Mouse (Mus musculus) heart, postnatal 0 days (tissue): ENCODE results near the gene Ankrd39. TPM values are rescaled to one million over a fixed set of nuclear protein-coding genes. Genes with fewer than 3 reads are reported as not detected.

ENCODE experiments used
- ATAC-seq: fragments of 200-750 bp; cut with Nextera tagmentation; 2 replicates; pipeline ENCODE4 v1.8.0; 2017; ENCODE audit warnings: low read depth, moderate number of reproducible peaks, moderate library complexity; ENCODE audit not compliant: insufficient read depth
- DNase-seq: peaks from one replicate; pipeline ENCODE4 v3.0.0-alpha.2; 2016; ENCODE audit warnings: low spot score
- H3K27ac ChIP-seq: fragments of 300-500 bp; sonication (generic); 2 replicates; pipeline ENCODE4 v1.5.1; 2014; ENCODE audit warnings: low read depth, mild to moderate bottlenecking
- H3K27me3 ChIP-seq: fragments of 300-500 bp; sonication (generic); 2 replicates; pipeline ENCODE4 v1.6.1; 2014; ENCODE audit warnings: low read length, mixed read lengths; ENCODE audit not compliant: control insufficient read depth, insufficient read depth
- H3K36me3 ChIP-seq: fragments of 300-500 bp; sonication (generic); replicated peaks from 2 replicates; pipeline ENCODE4 v1.6.1; 2014; ENCODE audit warnings: low read length, mixed read lengths; ENCODE audit not compliant: control insufficient read depth, insufficient read depth
- H3K4me1 ChIP-seq: fragments of 300-500 bp; sonication (generic); 2 replicates; pipeline ENCODE4 v1.6.1; 2014; ENCODE audit warnings: antibody characterized with exemption; ENCODE audit not compliant: control insufficient read depth, insufficient read depth
- H3K4me2 ChIP-seq: fragments of 300-500 bp; sonication (generic); 2 replicates; pipeline ENCODE4 v1.6.1; 2014; ENCODE audit warnings: low read depth, mild to moderate bottlenecking, low read length, moderate library complexity
- H3K4me3 ChIP-seq: fragments of 300-500 bp; sonication (generic); 2 replicates; pipeline ENCODE4 v1.5.1; 2014; ENCODE audit warnings: low read depth, low read length
- H3K9ac ChIP-seq: fragments of 300-500 bp; sonication (generic); replicated peaks from 2 replicates; pipeline ENCODE4 v1.6.1; 2014; ENCODE audit warnings: low read depth, low read length, mixed read lengths
- H3K9me3 ChIP-seq: fragments of 300-500 bp; sonication (generic); replicated peaks from 2 replicates; pipeline ENCODE4 v1.6.1; 2016; ENCODE audit warnings: low read length; ENCODE audit not compliant: control insufficient read depth
- CTCF ChIP-seq: IDR thresholded peaks from 2 replicates; pipeline ENCODE4 v1.5.1; 2016; ENCODE audit warnings: antibody characterized with exemption, control low read depth, low read depth
- EP300 ChIP-seq: IDR thresholded peaks from 2 replicates; pipeline ENCODE4 v1.6.1; 2016; ENCODE audit warnings: antibody characterized with exemption, low read depth
- WGBS: fragments of 180-500 bp; shearing (Covaris S2); extraction: QIAGEN DNeasy Blood & Tissue Kit; methylation state at CpG from one replicate; pipeline ENCODE4 v1.1.7; 2014; 5-methylcytosine and 5-hydroxymethylcytosine counted together
- polyA plus RNA-seq: library from polyadenylated mRNA; unstranded; fragments of >200 nt; fragmentation: Nextera tagmentation; extraction: Ambion mirVana; gene quantifications from 2 replicates; pipeline ENCODE4 v1.2.1, GENCODE M21; 2015
- total RNA-seq: library from RNA; depleted of rRNA; stranded (reverse); fragments of >200 nt; gene quantifications from 2 replicates; pipeline ENCODE4 v1.2.3, GENCODE M21; 2014; ENCODE audit warnings: low replicate concordance

Gene Ankrd39
- total and polyA plus RNA-seq, 2 experiments from 2014 or later: 29.0 to 32.7 TPM

DNA sequence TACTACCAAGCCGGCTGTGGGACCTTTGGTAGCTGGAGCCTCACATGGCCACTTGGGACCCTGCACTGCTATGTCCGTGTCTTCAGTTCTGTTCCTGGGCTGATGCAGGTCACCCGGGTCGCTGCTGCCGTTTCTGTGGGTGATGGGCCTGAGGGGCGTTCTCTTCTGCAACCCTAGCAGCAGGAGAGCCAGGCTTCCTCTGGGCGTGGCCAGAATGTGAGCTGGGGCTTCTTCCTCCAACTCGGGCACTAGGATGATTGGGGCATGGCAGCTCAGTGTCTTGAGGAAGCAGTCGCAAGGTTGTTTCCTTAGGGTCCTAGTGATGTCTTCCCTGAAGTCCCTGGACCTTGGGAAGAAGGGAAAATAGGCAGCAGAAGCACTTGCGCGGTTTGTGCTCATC lies 27.6 kb downstream of the Ankrd39 start:
- ATAC-seq (no peak), DNase-seq (no peak)
- H3K9me3 ChIP-seq: no peaks in the 10 kb centered on the region
- H3K36me3 ChIP-seq: peaks cover 67% of the 10 kb centered on the region
- H3K27me3 ChIP-seq: no peaks in the 10 kb centered on the region
- H3K4me2 ChIP-seq: no peak overlapping the region
- H3K4me1 ChIP-seq: peaks cover 14% of the 10 kb centered on the region; the same call in 1 of the 2 replicates
- H3K9ac ChIP-seq: no peak overlapping the region
- no peak overlapping the region for H3K4me3 ChIP-seq
- no peak overlapping the region for H3K27ac ChIP-seq
- WGBS: 81% methylated on average over 11 of the region's 11 CpGs
- TF ChIP-seq CTCF (no peak), EP300 (no peak)

DNA sequence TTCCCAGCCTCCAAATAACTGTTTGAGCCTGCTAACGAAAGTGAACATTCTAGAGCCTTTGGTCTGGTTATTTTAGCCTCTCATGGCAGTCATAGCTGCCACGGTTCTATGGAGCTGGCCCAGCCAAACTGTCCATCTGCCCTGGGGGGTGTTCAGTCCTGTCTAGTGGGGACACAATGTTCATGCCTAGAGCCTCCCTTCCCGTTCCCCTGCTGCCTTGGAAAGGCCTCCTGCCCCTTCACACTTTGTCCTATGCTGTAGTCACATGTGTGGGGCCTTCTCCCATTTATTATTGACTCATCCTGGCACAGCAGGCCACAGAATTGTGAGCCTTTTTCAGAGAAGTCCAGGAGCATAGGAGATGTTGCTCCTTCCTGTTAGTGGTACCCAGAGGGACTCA lies 29.0 kb downstream of the Ankrd39 start:
- Histone ChIP-seq H3K27ac (no peak overlapping the region), H3K36me3 (peaks cover 66% of the 10 kb centered on the region), H3K9ac (no peak overlapping the region; the same call in 1 of the 2 replicates), H3K27me3 (no peaks in the 10 kb centered on the region), H3K4me3 (no peak overlapping the region), H3K4me1 (peaks cover 20% of the 10 kb centered on the region), H3K4me2 (no peak overlapping the region), H3K9me3 (no peaks in the 10 kb centered on the region)
- ATAC-seq: peak; percentile 39; the same call in 1 of the 2 replicates
- TF ChIP-seq CTCF (no peak), EP300 (no peak)
- DNase-seq: no peak
- WGBS: 52% methylated on average over 3 of the region's 3 CpGs

DNA sequence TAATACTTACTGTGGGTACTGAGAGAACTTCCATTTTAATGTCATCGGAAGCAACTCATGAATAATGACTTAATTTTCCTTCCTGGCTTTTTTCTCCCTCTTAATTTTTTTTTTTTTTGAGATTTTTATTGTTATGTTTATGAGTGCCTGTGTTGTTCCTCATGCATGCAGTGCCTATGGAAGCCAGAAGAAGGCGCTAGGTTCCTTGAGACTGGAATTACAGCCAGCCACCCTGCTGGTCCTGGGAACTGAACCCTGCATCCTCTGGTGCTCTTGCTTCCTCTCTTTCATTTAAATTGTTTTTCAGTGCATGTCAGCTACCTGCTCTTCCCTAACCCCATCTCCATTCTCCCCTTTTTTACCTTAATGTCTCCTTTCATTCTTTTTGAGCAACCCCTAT lies 33.5 kb downstream of the Ankrd39 start:
- DNase-seq: no peak
- Histone ChIP-seq H3K27ac (no peak overlapping the region), H3K9me3 (no peaks in the 10 kb centered on the region), H3K4me2 (peak overlapping the region; percentile 99), H3K4me3 (peak overlapping the region; percentile 92), H3K36me3 (peaks cover 22% of the 10 kb centered on the region; the same call in 1 of the 2 replicates), H3K27me3 (no peaks in the 10 kb centered on the region), H3K9ac (no peak overlapping the region), H3K4me1 (peaks cover 20% of the 10 kb centered on the region)
- no peak for ATAC-seq
- WGBS: 53% methylated on average over 2 of the region's 2 CpGs
- no peak for TF ChIP-seq EP300
- peak; percentile 45 for TF ChIP-seq CTCF

DNA sequence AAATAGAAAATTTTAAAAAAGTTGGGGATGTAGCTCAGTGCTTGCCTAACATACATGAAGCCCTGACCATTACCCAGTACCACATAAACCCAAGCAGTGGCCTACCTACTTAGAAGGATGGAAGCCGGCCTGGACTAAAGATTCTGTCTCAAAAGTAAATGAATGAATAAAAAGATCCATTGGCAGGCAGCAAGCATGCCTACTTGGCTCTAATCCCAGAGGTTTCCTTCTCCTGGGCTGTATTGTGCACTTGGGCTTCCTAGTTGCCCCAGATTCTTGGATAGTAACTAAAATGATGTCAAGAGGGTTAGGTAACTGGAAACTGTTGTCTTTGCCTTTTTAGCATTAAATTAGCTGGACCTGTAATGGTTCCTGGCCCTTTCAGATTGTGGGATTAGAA lies 33.9 kb downstream of the Ankrd39 start:
- DNase-seq: no peak
- H3K4me2 ChIP-seq: peak overlapping the region; percentile 99
- H3K4me1 ChIP-seq: peaks cover 20% of the 10 kb centered on the region
- peak overlapping the region; percentile 92 for H3K4me3 ChIP-seq
- H3K36me3 ChIP-seq: peaks cover 18% of the 10 kb centered on the region; the same call in 1 of the 2 replicates
- no peaks in the 10 kb centered on the region for H3K9me3 ChIP-seq
- ATAC-seq: no peak
- no peak for TF ChIP-seq EP300
- H3K9ac ChIP-seq: peak overlapping the region; percentile 87
- peak overlapping the region; percentile 99 for H3K27ac ChIP-seq
- H3K27me3 ChIP-seq: no peaks in the 10 kb centered on the region
- 4% methylated on average over 1 of the region's 1 CpGs for WGBS

DNA sequence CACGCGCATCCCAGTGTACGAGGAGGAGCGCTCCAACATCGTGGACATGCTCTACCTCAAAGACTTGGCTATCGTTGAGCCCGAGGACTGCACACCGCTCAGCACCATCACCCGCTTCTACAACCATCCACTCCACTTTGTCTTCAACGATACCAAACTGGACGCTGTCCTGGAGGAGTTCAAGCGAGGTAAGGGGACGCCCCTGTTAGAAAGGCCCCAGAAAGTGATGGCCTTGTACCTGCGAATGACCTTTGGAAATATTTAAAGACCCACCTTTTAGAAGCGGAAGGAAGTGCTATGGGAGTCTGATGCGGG lies 34.3 kb downstream of the Ankrd39 start:
- peaks cover 15% of the 10 kb centered on the region; the same call in 1 of the 2 replicates for H3K36me3 ChIP-seq
- ATAC-seq (no peak), DNase-seq (no peak)
- H3K4me3 ChIP-seq: peak overlapping the region; percentile 92
- H3K27ac ChIP-seq: peak overlapping the region; percentile 99
- H3K9ac ChIP-seq: peak overlapping the region; percentile 87
- TF ChIP-seq CTCF (no peak), EP300 (no peak)
- peak overlapping the region; percentile 99 for H3K4me2 ChIP-seq
- H3K4me1 ChIP-seq: peaks cover 20% of the 10 kb centered on the region
- H3K9me3 ChIP-seq: no peaks in the 10 kb centered on the region
- WGBS: 2% methylated on average over 16 of the region's 16 CpGs
- no peaks in the 10 kb centered on the region for H3K27me3 ChIP-seq
